Mouse (Mus musculus): ENCODE measurements around the gene Dstyk. TPM values are rescaled to one million over a fixed set of nuclear protein-coding genes. Genes with fewer than 3 reads are reported as not detected.

The Dstyk gene
- polyA plus RNA-seq, 1 experiment from 2014 or later = 12.5 TPM

DNA sequence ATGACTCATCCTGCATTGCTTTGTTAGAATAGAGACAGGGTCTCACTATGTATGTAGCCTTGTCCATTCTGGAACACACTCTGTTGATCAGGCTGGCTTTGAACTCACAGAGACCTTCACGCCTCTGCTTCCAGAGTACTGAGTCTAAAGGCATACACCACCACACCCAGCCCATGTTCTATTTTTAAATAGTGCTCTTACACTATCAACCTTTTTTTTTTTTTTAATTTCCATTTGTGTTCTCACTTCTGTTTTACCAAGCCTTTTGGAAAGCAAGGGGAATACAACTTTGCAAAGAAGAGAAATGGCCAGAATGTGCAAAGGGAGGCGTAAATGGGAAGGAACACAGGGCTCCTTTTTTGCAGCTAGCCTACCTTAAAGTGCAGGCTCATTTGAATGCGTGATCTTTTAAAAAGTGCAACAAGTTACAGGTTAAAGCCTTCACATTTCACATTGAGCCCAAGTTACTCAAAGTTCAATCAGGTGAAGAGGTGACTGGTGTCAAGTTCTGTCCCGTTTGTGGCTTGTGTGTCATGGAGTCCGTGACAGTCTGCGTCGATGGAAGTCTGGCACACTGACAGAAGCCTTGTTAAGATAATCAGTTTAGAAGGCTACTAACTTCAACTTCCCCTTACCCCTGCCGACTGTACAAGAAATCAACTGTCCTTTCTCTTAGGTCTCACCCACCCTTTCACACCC lies 962 bp upstream of the Dstyk start:
- DNase-seq (ENCODE audit: low spot score) = no peak
- no peaks in the 10 kb centered on the region for H3K9me3 ChIP-seq (replicated peaks; ENCODE audit: low read length)
- H3K9ac ChIP-seq (ENCODE audit: low read depth, low read length) = no peak overlapping the region
- peaks cover 21% of the 10 kb centered on the region for H3K4me1 ChIP-seq (replicated peaks; ENCODE audit: insufficient read depth, low read length)
- H3K27ac ChIP-seq = no peak overlapping the region
- TF ChIP-seq CTCF (IDR thresholded peaks at IDR 0.05; ENCODE audit: low read depth) = no peak
- no peak overlapping the region for H3K4me3 ChIP-seq (replicated peaks; ENCODE audit: low read depth, low read length)
- H3K4me2 ChIP-seq (ENCODE audit: low read length) = peak overlapping the region; percentile 78
- no peak for ATAC-seq (replicated peaks; ENCODE audit: low FRiP score, low read depth)
- H3K27me3 ChIP-seq (ENCODE audit: insufficient read depth, low read length) = no peaks in the 10 kb centered on the region
- H3K36me3 ChIP-seq (ENCODE audit: insufficient read depth, low read length) = no peaks in the 10 kb centered on the region
- WGBS = 64% methylated on average over 8 of the region's 8 CpGs

DNA sequence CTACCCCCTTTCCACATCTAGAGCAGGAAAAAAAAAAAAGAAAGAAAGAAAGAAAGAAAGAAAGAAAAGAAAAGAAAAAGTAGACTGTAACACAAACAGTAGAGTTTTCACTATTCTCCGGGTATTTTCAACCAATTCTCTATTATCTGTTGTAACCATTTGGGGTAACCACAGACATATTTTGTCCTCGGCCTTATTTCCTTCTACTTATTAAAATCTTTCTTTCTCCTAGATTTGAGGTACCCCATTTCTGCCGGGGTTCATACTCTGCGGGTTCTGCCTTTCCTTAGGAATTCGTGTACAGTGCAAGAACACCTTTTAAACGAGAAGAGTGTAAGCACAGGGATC lies 438 bp upstream of the Dstyk start:
- H3K9ac ChIP-seq (ENCODE audit: low read depth, low read length) = peak overlapping the region; percentile 90
- peaks cover 21% of the 10 kb centered on the region for H3K4me1 ChIP-seq (replicated peaks; ENCODE audit: insufficient read depth, low read length)

DNA sequence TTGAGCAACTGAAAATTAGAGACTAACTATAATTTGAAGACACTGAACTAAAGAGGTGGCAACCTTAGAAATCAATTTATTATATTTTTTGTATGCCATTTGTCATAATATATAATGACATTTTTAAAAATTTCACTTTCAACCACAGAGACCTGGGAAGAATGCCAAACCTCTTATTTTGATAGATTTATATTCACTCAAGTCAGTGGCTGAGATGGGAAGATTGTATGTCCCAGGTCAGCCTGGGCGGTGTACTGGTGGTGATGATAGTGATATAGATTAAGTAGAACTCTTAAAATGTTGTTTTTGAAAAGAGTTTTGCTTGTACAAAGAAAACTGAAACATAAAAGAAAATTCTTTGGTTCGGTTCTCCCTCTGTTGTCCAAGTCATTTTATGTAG lies 2.9 kb downstream of the Dstyk start:
- H3K36me3 ChIP-seq (ENCODE audit: insufficient read depth, low read length) = no peaks in the 10 kb centered on the region
- WGBS = 36% methylated on average over 2 of the region's 2 CpGs
- H3K4me3 ChIP-seq (replicated peaks; ENCODE audit: low read depth, low read length) = no peak overlapping the region
- no peak overlapping the region for H3K9ac ChIP-seq (ENCODE audit: low read depth, low read length)
- ATAC-seq (replicated peaks; ENCODE audit: low FRiP score, low read depth) = no peak
- H3K4me2 ChIP-seq (ENCODE audit: low read length) = no peak overlapping the region
- no peak for TF ChIP-seq CTCF (IDR thresholded peaks at IDR 0.05; ENCODE audit: low read depth)
- DNase-seq (ENCODE audit: low spot score) = no peak
- no peak overlapping the region for H3K27ac ChIP-seq
- H3K4me1 ChIP-seq (replicated peaks; ENCODE audit: insufficient read depth, low read length) = peaks cover 21% of the 10 kb centered on the region
- H3K27me3 ChIP-seq (ENCODE audit: insufficient read depth, low read length) = no peaks in the 10 kb centered on the region
- H3K9me3 ChIP-seq (replicated peaks; ENCODE audit: low read length) = no peaks in the 10 kb centered on the region

More for the DNA sequence above, 438 bp upstream of the Dstyk start:
- WGBS = 12% methylated on average over 6 of the region's 6 CpGs
- H3K27me3 ChIP-seq (ENCODE audit: insufficient read depth, low read length) = no peaks in the 10 kb centered on the region
- no peak for TF ChIP-seq CTCF (IDR thresholded peaks at IDR 0.05; ENCODE audit: low read depth)
- peak overlapping the region; percentile 78 for H3K4me2 ChIP-seq (ENCODE audit: low read length)
- H3K27ac ChIP-seq = peak overlapping the region; percentile 97
- no peaks in the 10 kb centered on the region for H3K36me3 ChIP-seq (ENCODE audit: insufficient read depth, low read length)
- no peaks in the 10 kb centered on the region for H3K9me3 ChIP-seq (replicated peaks; ENCODE audit: low read length)
- DNase-seq (ENCODE audit: low spot score) = no peak
- ATAC-seq (replicated peaks; ENCODE audit: low FRiP score, low read depth) = no peak
- H3K4me3 ChIP-seq (replicated peaks; ENCODE audit: low read depth, low read length) = peak overlapping the region; percentile 86

DNA sequence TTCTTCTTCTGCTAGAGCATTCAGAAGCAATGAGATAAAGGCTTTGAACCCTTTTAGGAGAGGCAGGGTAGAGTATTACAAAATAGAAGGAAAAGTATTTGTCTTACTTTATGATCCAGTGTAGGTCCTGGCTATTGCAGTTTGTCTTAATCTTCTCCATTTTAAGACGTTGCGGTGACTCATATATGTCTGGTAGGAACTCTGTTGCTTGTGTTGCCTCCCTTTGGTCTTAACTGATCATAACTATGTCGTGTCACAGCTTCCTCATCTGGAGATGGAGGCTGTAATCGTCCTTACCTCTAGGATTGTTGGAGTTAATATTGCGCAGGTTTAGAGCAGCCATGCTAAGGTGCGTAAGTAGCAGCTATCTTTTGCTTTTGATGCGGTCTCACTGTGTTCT lies 3.3 kb downstream of the Dstyk start:
- Histone ChIP-seq H3K36me3 (ENCODE audit: insufficient read depth, low read length) (no peaks in the 10 kb centered on the region), H3K4me2 (ENCODE audit: low read length) (no peak overlapping the region), H3K27ac (no peak overlapping the region), H3K4me3 (replicated peaks; ENCODE audit: low read depth, low read length) (no peak overlapping the region), H3K9ac (ENCODE audit: low read depth, low read length) (no peak overlapping the region), H3K9me3 (replicated peaks; ENCODE audit: low read length) (no peaks in the 10 kb centered on the region), H3K27me3 (ENCODE audit: insufficient read depth, low read length) (no peaks in the 10 kb centered on the region), H3K4me1 (replicated peaks; ENCODE audit: insufficient read depth, low read length) (peaks cover 21% of the 10 kb centered on the region)
- TF ChIP-seq CTCF (IDR thresholded peaks at IDR 0.05; ENCODE audit: low read depth) = no peak
- 76% methylated on average over 7 of the region's 7 CpGs for WGBS
- ATAC-seq (replicated peaks; ENCODE audit: low FRiP score, low read depth) (no peak), DNase-seq (ENCODE audit: low spot score) (peak; percentile 11)

DNA sequence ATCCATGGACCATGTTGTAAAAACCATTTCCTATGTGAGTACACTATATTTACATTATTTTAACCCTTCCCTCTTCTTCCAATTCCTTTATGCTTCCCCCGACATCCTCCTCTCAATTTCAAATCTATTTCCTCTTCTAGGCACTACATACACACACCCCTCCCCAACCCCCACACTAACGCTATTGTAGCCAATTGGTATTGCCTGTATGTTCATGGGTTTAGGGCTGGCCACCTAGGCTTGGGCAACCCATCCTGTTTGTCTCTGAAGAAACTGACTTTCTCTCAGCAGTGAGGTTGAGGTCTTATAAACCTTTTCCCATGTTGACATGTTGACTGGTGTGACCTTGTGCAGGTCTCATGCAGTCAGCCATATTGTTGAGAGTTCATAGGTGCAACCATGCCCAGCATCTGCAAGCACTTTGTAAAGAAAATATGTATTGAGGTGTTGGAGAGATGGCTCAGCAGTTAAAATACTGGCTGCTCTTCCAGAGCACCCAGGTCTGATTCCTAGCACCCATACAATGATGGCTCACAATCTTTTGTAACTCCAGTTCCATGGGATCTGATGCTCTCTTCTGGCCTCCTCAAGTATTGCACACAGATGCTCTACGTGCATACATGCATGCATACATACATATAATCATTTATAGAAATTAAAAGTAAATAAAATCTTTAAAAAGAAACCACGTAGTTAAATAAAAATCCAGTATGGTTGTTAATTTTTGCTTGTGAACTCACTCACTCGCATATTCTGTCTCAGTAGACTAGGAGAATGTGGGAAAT lies 5.7 kb downstream of the Dstyk start:
- WGBS = 92% methylated on average over 5 of the region's 5 CpGs

DNA sequence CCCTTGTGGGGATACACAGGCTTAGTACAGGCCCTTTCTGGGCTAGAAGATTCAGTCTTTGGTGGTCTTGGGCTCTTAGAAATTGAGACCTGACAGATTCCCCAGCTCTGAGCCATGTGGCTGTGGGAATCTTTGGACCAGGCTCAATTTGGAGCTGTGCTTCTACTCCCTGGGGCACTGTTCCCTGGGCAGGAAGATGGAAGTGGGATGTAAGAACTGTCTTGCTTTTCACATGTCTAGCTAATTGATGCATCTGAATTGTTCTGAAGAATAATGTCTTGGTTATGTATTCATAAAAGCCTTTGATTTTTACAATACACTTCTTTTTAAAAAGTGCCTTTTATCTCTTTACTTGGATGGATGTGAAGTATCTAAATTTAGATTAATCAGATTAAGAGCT lies 8.2 kb downstream of the Dstyk start:
- no peaks in the 10 kb centered on the region for H3K27me3 ChIP-seq (ENCODE audit: insufficient read depth, low read length)
- no peak for ATAC-seq (replicated peaks; ENCODE audit: low FRiP score, low read depth)
- no peaks in the 10 kb centered on the region for H3K9me3 ChIP-seq (replicated peaks; ENCODE audit: low read length)
- DNase-seq (ENCODE audit: low spot score) = no peak
- no peaks in the 10 kb centered on the region for H3K36me3 ChIP-seq (ENCODE audit: insufficient read depth, low read length)
- TF ChIP-seq CTCF (IDR thresholded peaks at IDR 0.05; ENCODE audit: low read depth) = no peak
- no peak overlapping the region for H3K27ac ChIP-seq
- no peak overlapping the region for H3K4me3 ChIP-seq (replicated peaks; ENCODE audit: low read depth, low read length)
- no peak overlapping the region for H3K4me2 ChIP-seq (ENCODE audit: low read length)
- no peak overlapping the region for H3K9ac ChIP-seq (ENCODE audit: low read depth, low read length)
- H3K4me1 ChIP-seq (replicated peaks; ENCODE audit: insufficient read depth, low read length) = peaks cover 6% of the 10 kb centered on the region

More for the DNA sequence above, 5.7 kb downstream of the Dstyk start:
- no peak overlapping the region for H3K4me3 ChIP-seq (replicated peaks; ENCODE audit: low read depth, low read length)
- H3K27me3 ChIP-seq (ENCODE audit: insufficient read depth, low read length) = no peaks in the 10 kb centered on the region
- H3K4me2 ChIP-seq (ENCODE audit: low read length) = no peak overlapping the region
- DNase-seq (ENCODE audit: low spot score) = no peak
- TF ChIP-seq CTCF (IDR thresholded peaks at IDR 0.05; ENCODE audit: low read depth) = peak; percentile 23; the same call in 1 of the 2 replicates
- no peak overlapping the region for H3K9ac ChIP-seq (ENCODE audit: low read depth, low read length)
- no peaks in the 10 kb centered on the region for H3K36me3 ChIP-seq (ENCODE audit: insufficient read depth, low read length)
- no peak overlapping the region for H3K27ac ChIP-seq
- H3K9me3 ChIP-seq (replicated peaks; ENCODE audit: low read length) = no peaks in the 10 kb centered on the region
- no peak for ATAC-seq (replicated peaks; ENCODE audit: low FRiP score, low read depth)
- peaks cover 19% of the 10 kb centered on the region for H3K4me1 ChIP-seq (replicated peaks; ENCODE audit: insufficient read depth, low read length)

All from kidney, postnatal 0 days (tissue).